In the genomic region with DNA sequence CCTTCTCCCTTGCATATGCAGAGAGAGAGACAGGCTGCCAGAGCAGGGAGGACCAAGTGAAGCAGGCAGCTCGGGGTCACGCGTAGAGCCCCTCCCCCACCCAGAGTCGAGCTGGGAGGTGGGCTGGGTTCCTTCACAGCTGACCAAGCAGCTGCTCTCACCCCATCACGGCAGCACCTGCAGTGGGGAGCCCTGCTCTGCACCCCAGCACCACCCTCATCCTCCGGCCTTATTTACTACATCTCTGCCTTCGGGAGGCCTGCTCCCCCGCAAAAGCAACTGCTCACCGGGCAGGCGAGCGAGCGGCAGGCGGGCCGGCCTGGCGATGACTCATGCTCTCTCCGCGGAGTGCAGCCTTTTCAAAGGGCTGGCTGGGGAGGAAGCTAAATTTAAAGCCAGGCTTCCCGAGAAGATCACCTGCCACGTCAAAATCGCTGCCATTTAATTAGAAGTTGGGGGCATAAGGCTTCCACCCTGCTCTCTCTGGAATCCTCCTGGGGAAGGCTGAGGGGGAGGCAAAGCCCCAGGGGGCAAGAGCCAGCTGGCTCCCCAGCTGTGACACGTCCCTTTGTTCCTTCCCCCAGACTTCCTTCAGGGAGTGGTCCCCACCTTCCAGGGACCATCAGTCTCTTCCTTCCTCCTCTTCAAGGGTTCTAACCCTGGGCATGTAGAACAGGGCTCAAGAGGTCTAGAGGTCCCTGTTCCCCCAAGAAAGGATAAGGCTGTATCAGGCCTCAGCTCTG, we compare ENCODE assay signal across 8 mouse cellular contexts. TPM values are rescaled to one million over a fixed set of nuclear protein-coding genes. Genes with fewer than 3 reads are reported as not detected.
A peak's percentile ranks its signal among the peaks of the same experiment; 100 is the strongest.
DNase-seq lines count a peak whose midpoint lies in the region; ATAC-seq lines count a peak whose summit lies in the region.

No protein-coding gene starts in this region.

- no peaks in the 10 kb centered on the region for H3K36me3 ChIP-seq in embryonic facial prominence, embryonic 11.5 days (replicated peaks; ENCODE audit: control insufficient read depth, insufficient read depth, low read depth, low read length)
- H3K36me3 ChIP-seq in heart, embryonic 10.5 days, result no peaks in the 10 kb centered on the region

- H3K4me3 ChIP-seq in embryonic facial prominence, embryonic 11.5 days (ENCODE audit: low read depth, low read length), result no peak overlapping the region
- H3K4me3 ChIP-seq in heart, embryonic 10.5 days, result peak overlapping the region; percentile 49

- H3K27me3 ChIP-seq in embryonic facial prominence, embryonic 11.5 days (ENCODE audit: control insufficient read depth, insufficient read depth, low read length), result peaks cover 25% of the 10 kb centered on the region
- peaks cover 70% of the 10 kb centered on the region for H3K27me3 ChIP-seq in heart, embryonic 10.5 days (ENCODE audit: insufficient read depth, poor library complexity, severe bottlenecking)

- H3K4me1 ChIP-seq in embryonic facial prominence, embryonic 11.5 days (ENCODE audit: control insufficient read depth, insufficient read depth, low read length), result peaks cover 7% of the 10 kb centered on the region
- peaks cover 35% of the 10 kb centered on the region for H3K4me1 ChIP-seq in heart, embryonic 10.5 days

- ATAC-seq in embryonic facial prominence, embryonic 11.5 days (replicated peaks; ENCODE audit: insufficient number of reproducible peaks, low FRiP score, low TSS enrichment, low read depth), result no peak

- no peak overlapping the region for H3K27ac ChIP-seq in embryonic facial prominence, embryonic 11.5 days (replicated peaks; ENCODE audit: low read depth, low read length)
- peak overlapping the region; percentile 72 for H3K27ac ChIP-seq in heart, embryonic 10.5 days

- H3K9ac ChIP-seq in embryonic facial prominence, embryonic 11.5 days (replicated peaks; ENCODE audit: low read length), result 0 out of 2 replicates have a peak overlapping the region, but pooled peaks have one; percentile 4

- H3K9me3 ChIP-seq in embryonic facial prominence, embryonic 11.5 days (replicated peaks; ENCODE audit: control insufficient read depth, low read length), result no peaks in the 10 kb centered on the region
- no peaks in the 10 kb centered on the region for H3K9me3 ChIP-seq in heart, embryonic 10.5 days

- peak; percentile 83 for DNase-seq in A20 (ENCODE audit: low read depth, low spot score)
- peak; percentile 63 for DNase-seq in ZHBTc4 (ENCODE audit: low read depth, low spot score)
- DNase-seq in embryonic facial prominence, embryonic 11.5 days (ENCODE audit: low spot score), result peak; percentile 54
- peak; percentile 84 for DNase-seq in heart, embryonic 10.5 days (ENCODE audit: low spot score)
- peak; percentile 61 to 68 for DNase-seq in layer of hippocampus, adult 8-10 months (ENCODE audit: low spot score in 2 of 2)
- peak; percentile 18 for DNase-seq in lung, postnatal 25 days (ENCODE audit: low spot score)
- peak; percentile 64 for DNase-seq in retina, postnatal 1 day
- no peak for DNase-seq in spleen, adult 12 weeks (ENCODE audit: low spot score)

- peak overlapping the region; percentile 36 for H3K4me2 ChIP-seq in embryonic facial prominence, embryonic 11.5 days (ENCODE audit: low read depth, low read length)

- 1% methylated on average over 21 of the region's 21 CpGs for WGBS in embryonic facial prominence, embryonic 11.5 days
- WGBS in heart, embryonic 10.5 days, result 1% methylated on average over 21 of the region's 21 CpGs

RNA-seq across cellular contexts. Expression of a gene that starts 3.7 kb away (rescaled TPM):
- polyA plus RNA-seq in embryonic facial prominence, embryonic 11.5 days (2014; fragmentation: Nextera tagmentation; extraction: Ambion mirVana), result 2.6 and 2.9 TPM in 2 replicates
- polyA plus RNA-seq in heart, embryonic 10.5 days (2016; fragmentation: Nextera tagmentation; extraction: Ambion mirVana), result 0.30 and 0.40 TPM in 2 replicates
- total RNA-seq in layer of hippocampus, adult 8-10 months (2022), result 10 to 100 TPM; 44.3 to 55.3 (median 48.2) TPM
